Mouse (Mus musculus): ENCODE measurements at regions not wholly inside any gene's neighbourhood (a gene's known extent, or its start where the extent isn't known, plus 50 kb on each side); places are given as distances from the start of the nearest gene placed in this dataset.

- DNase-seq, result no peak
Observed at GRCm38 (mm10) chr1:150043061-150043460, 56.8 kb upstream of the Ptgs2 start.

GRCm38 (mm10) chr1:150041591-150041990 lies 58.2 kb upstream of the Ptgs2 start:
- DNase-seq, result no peak

- peak; percentile 5 for DNase-seq
Observed at GRCm38 (mm10) chr1:150033729-150034128, 66.1 kb upstream of the Ptgs2 start.

- no peak for DNase-seq
Observed at GRCm38 (mm10) chr1:150031743-150032142, 68.1 kb upstream of the Ptgs2 start.

GRCm38 (mm10) chr1:150027265-150027664 lies 66.2 kb upstream of the Pla2g4a start:
- no peak for DNase-seq

GRCm38 (mm10) chr1:150026188-150026587 lies 65.1 kb upstream of the Pla2g4a start:
- DNase-seq, result peak; percentile 70

GRCm38 (mm10) chr1:150015201-150015600 lies 54.1 kb upstream of the Pla2g4a start:
- DNase-seq, result no peak

- no peak for DNase-seq
Observed at GRCm38 (mm10) chr1:150012447-150012846, 51.4 kb upstream of the Pla2g4a start.
